Mouse (Mus musculus) layer of hippocampus, postnatal 25 days (tissue): ENCODE data around the gene Aurka. TPM values are rescaled to one million over a fixed set of nuclear protein-coding genes. Genes with fewer than 3 reads are reported as not detected.
A peak's percentile ranks its signal among the peaks of the same experiment; 100 is the strongest.

Experiments used
- DNase-seq, 2 experiments: peaks; one replicate each; pipeline ENCODE4 v3.0.0; 2022; ENCODE audit warnings: mixed read lengths in 2 of 2, low spot score in 1 of 2; ENCODE audit errors: extremely low spot score in 1 of 2
- total RNA-seq, 2 experiments: library from RNA; stranded (reverse); gene quantifications; 2 replicates each; pipeline ENCODE4 v1.2.3; 2021

Gene Aurka
- total RNA-seq, 2 experiments from 2014 or later, result 1.9 to 2.2 TPM

DNA sequence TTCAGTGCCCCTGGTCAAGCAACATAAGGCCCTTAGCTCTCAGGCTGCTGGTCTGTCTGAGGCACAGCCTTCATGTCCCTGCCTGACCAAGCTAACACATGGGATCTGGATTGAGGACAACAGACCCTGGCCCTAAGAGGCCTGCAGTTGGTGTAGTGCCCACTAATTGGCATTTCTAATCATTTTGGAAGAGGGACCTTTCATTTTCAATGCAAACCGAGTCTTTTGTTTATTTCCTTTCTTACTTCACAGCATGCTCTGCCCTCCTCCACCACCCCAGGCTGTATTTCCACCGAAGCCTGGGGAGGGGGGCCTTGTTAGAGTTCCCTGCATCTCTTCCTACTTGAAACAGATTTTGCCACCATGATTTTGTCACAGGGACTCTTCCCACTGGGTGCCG is 29.4 kb downstream of the Aurka start:
- no peak for DNase-seq

DNA sequence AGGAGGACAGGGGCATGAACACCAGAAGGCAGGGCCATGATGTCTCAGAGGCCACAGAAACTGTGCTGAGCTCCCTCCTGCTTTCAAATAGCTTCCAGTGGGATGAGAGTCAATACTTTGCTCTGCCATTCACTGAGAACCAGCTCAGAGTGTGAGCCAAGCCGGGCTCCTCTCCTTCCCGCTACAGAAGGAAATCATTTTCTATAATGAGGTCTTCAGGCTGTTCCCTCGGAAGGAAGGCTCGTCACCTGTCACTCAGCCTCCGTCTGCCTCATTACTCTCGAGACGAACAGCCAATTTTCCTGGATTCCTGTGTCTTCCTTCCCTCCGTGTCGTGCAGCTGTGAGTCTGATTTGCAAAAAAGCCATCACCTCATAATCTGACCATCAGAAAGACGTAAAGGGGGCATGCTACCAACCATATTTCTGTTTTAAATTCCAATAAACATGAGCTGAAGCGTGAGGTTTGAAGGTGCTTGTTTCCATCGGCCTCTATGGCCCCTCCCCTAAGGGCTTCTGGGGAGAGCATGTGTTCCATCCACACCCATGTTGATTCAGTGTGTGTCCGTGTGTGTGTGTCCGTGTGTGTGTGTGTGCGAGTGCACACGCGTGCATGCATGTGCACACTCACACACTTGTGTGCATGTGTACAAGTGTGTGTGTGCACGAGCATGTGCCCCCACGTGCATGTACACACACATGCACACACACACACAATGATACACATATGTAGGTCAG is 32.0 kb downstream of the Aurka start:
- no peak for DNase-seq

DNA sequence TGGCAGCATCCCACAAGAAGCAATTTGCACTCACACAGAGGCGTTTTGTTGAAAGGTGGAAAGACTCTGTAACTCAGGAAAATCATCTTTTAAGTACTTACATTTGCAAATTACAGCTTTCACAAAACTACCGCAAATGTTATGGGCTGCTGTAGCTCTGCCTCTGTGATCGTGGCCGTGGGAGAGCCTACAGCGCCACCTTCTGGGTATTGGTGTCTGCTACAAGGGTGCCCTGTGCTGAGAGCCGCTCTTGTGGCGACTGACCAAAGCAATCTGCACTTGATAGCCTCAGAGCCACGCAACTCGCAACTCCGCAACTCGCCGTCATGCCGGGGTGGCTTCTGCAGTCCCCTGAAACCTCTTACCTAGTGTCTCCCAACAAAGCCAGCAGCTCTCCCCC is 41.2 kb downstream of the Aurka start:
- DNase-seq, result peak; percentile 64 to 81

DNA sequence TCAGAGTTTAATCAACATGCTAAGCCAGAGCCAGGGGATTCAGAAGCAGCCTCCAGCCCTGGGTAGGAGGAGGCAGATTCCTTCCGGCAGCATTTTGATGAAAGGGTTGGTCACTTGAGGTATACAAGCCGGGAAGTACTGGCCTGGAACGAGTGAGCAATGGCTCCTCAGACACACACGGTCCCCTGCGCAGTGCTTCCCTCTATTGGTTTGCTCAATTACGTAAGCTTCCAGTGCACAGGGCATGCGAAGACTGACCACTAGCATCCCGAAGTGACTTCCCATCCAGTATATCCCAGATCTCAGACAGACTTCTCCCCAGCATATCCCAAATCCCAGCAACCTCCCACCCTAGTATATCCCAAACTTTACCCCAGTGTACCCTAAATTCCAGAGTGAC is 42.1 kb downstream of the Aurka start:
- DNase-seq, result no peak

DNA sequence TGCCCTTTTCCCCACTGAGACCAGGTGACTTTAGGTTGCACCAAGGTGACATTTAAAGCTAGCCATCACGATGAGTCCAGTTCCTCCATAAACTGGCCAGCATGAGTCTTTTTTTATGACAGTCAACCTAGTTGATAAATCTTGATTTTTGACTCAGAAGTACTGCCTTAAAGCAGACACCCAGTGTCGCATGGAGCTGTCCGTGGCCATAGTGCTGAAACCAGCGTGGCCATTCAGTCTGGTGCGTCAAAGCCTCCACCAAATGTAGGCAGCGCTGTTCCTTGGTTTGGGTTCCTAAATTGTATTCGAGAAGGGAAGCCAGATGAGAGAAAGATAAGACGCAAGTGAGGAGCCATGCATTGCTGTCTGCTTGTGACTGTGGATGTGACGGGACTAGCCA is 49.5 kb downstream of the Aurka start:
- peak in 1 of 2 experiments; percentile 43 for DNase-seq

DNA sequence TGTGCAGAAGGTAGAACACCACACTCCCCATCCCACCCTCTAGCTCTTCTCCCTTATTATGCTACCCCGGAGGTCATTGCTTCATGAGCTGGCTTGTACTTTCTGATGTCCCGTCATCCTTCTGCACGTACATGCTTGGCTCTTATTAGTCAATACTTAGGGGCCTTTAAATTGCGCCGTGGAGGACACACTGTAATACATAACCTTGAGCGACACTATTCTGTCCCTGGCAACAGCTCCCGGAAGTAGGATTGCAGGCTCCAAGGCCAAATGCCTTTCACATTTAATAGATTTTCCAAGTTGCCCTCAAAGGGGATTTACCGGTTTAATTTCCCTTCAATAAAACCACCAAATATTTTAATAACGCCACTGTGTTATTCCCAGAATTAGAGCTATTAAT is 58.6 kb downstream of the Aurka start:
- DNase-seq, result no peak

DNA sequence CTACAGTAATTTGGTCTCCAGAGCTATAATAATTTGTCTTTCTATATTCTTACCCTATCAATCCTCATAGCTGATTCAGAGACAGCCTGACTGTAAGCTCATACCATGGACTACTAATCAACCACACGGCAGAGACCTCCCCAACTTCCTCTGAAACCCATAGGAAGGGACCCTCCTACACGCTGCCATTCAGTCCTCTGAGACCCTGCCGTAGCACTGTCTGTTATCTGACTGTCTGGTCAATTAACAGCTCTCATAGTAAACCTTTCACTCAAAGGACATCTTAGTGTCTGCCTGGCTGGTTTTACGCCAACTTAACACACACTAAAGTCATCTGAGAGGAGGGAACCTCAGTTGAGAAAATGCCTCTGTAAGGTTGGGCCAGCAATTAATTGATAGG is 63.8 kb downstream of the Aurka start:
- no peak for DNase-seq

Other genes with a start within 250 kb of the Aurka start
- gene Mc3r, start 122.0 kb downstream of the Aurka start, total RNA-seq, result under 1 TPM; 0.12 to 0.23 TPM
- gene Fam210b, start 25.0 kb downstream of the Aurka start, total RNA-seq, result 10 to 100 TPM; 25.9 to 27.7 TPM
- 10 to 100 TPM; 22.8 to 25.9 TPM for gene Cstf1, start 146 bp upstream of the Aurka start, total RNA-seq
- under 1 TPM; 0.26 to 0.49 TPM for gene Cass4, start 23.3 kb upstream of the Aurka start, total RNA-seq
- gene Rtf2, start 70.0 kb upstream of the Aurka start, total RNA-seq, result 10 to 100 TPM; 68.3 to 72.9 TPM
- not detected for gene Gcnt7, start 88.1 kb upstream of the Aurka start, total RNA-seq
- gene Fam209, start 102.0 kb upstream of the Aurka start, total RNA-seq, result not detected
- gene Tfap2c, start 179.1 kb upstream of the Aurka start, total RNA-seq, result under 1 TPM; 0.49 to 0.57 TPM